Mouse (Mus musculus) myocyte (in vitro differentiated cells): Measurements from ENCODE around the gene Cap1. TPM values are rescaled to one million over a fixed set of nuclear protein-coding genes. Genes with fewer than 3 reads are reported as not detected.

ENCODE experiments used
- H3K27me3 ChIP-seq: one replicate; pipeline ENCODE4 v1.6.1; 2011; ENCODE audit not compliant: control insufficient read depth, insufficient read depth, insufficient read length
- H3K36me3 ChIP-seq: one replicate; pipeline ENCODE4 v1.6.1; 2011; ENCODE audit not compliant: control insufficient read depth, insufficient read depth
- H3K4me2 ChIP-seq: one replicate; pipeline ENCODE4 v1.6.1; 2011; ENCODE audit warnings: low read depth, control low read depth
- H3K4me3 ChIP-seq: one replicate; pipeline ENCODE4 v1.5.1; 2011; ENCODE audit warnings: mild to moderate bottlenecking, control low read depth, moderate library complexity
- H3K79me2 ChIP-seq: one replicate; pipeline ENCODE4 v1.6.1; 2011; ENCODE audit not compliant: control insufficient read depth, insufficient read depth
- H3ac ChIP-seq: one replicate; pipeline ENCODE4 v1.6.1; 2011; ENCODE audit not compliant: control insufficient read depth, insufficient read length
- CEBPB ChIP-seq: IDR thresholded peaks from 2 replicates; pipeline ENCODE4 v1.6.1; 2011; ENCODE audit warnings: mild to moderate bottlenecking, moderate library complexity; ENCODE audit not compliant: poor library complexity, insufficient read depth, severe bottlenecking
- E2F4 ChIP-seq: IDR thresholded peaks from one replicate; pipeline ENCODE4 v1.6.1; 2011; ENCODE audit warnings: mild to moderate bottlenecking, control low read depth, moderate library complexity; ENCODE audit not compliant: insufficient read depth
- MAX ChIP-seq: IDR thresholded peaks from one replicate; pipeline ENCODE4 v1.6.1; 2011; ENCODE audit warnings: low read depth, mild to moderate bottlenecking, control low read depth
- MYOD1 ChIP-seq, 3 experiments: IDR thresholded peaks; one replicate each; pipeline ENCODE4 v1.6.1; 2011; ENCODE audit warnings: control low read depth in 2 of 3, low read depth in 2 of 3, mild to moderate bottlenecking in 2 of 3, moderate library complexity in 1 of 3; ENCODE audit not compliant: insufficient read length in 2 of 3, control insufficient read depth in 1 of 3
- MYOG ChIP-seq, 3 experiments: IDR thresholded peaks; one replicate each; pipeline ENCODE4 v1.6.1; 2011; ENCODE audit warnings: control low read depth in 2 of 3, low read depth in 2 of 3, mild to moderate bottlenecking in 2 of 3; ENCODE audit not compliant: insufficient read length in 2 of 3, control insufficient read depth in 1 of 3, insufficient read depth in 1 of 3
- POLR2A ChIP-seq: IDR thresholded peaks from one replicate; pipeline ENCODE4 v1.6.1; 2011; ENCODE audit warnings: low read depth, mild to moderate bottlenecking, control low read depth, moderate library complexity; ENCODE audit not compliant: insufficient read length
- POLR2AphosphoS2 ChIP-seq: IDR thresholded peaks from one replicate; pipeline ENCODE4 v1.6.1; 2011; ENCODE audit warnings: low read depth, control low read depth; ENCODE audit not compliant: insufficient read length
- REST ChIP-seq: IDR thresholded peaks from one replicate; pipeline ENCODE4 v1.6.1; 2011; ENCODE audit warnings: mild to moderate bottlenecking, control low read depth, moderate library complexity; ENCODE audit not compliant: insufficient read depth, insufficient read length
- SRF ChIP-seq: IDR thresholded peaks from one replicate; pipeline ENCODE4 v1.6.1; 2011; ENCODE audit warnings: low read depth; ENCODE audit not compliant: control insufficient read depth, insufficient read length
- TCF12 ChIP-seq: IDR thresholded peaks from one replicate; pipeline ENCODE4 v1.6.1; 2011; ENCODE audit warnings: mild to moderate bottlenecking, control low read depth; ENCODE audit not compliant: poor library complexity, insufficient read depth, severe bottlenecking
- TCF3 ChIP-seq: IDR thresholded peaks from one replicate; pipeline ENCODE4 v1.6.1; 2011; ENCODE audit warnings: low read depth, control low read depth; ENCODE audit not compliant: insufficient read length
- USF1 ChIP-seq: IDR thresholded peaks from one replicate; pipeline ENCODE4 v1.6.1; 2011; ENCODE audit warnings: low read depth, mild to moderate bottlenecking, control low read depth, moderate library complexity
- polyA plus RNA-seq: library from polyadenylated mRNA; unstranded; fragments of >200 nt; fragmentation: generic; extraction: Trizol; gene quantifications from one replicate; pipeline ENCODE4 v1.2.1, GENCODE M21; 2012; ENCODE audit warnings: missing spikeins

The Cap1 gene
- polyA plus RNA-seq, 1 experiment, result 167 TPM

- Histone ChIP-seq H3ac (no peak overlapping the region), H3K36me3 (no peaks in the 10 kb centered on the region), H3K27me3 (no peaks in the 10 kb centered on the region), H3K79me2 (no peaks in the 10 kb centered on the region), H3K4me2 (no peak overlapping the region), H3K4me3 (no peak overlapping the region)
- TF ChIP-seq POLR2A, result no peak
- TF ChIP-seq TCF12, result no peak
- no peak for TF ChIP-seq REST
- TF ChIP-seq MYOD1 (IDR thresholded peaks at IDR 0.05; ENCODE audit: control insufficient read depth in 1 of 3, insufficient read length in 2 of 3, low read depth in 2 of 3), result no peak
- TF ChIP-seq POLR2AphosphoS2, result no peak
- no peak for TF ChIP-seq E2F4
- no peak for TF ChIP-seq SRF
- no peak for TF ChIP-seq CEBPB
- no peak for TF ChIP-seq USF1
- no peak for TF ChIP-seq MAX
- no peak for TF ChIP-seq MYOG (IDR thresholded peaks at IDR 0.05; ENCODE audit: control insufficient read depth in 1 of 3, insufficient read depth in 1 of 3, insufficient read length in 2 of 3, low read depth in 2 of 3)
- no peak for TF ChIP-seq TCF3
Measured at GRCm38 (mm10) chr4:122930939-122931590, 45.2 kb upstream of the Cap1 start.

DNA sequence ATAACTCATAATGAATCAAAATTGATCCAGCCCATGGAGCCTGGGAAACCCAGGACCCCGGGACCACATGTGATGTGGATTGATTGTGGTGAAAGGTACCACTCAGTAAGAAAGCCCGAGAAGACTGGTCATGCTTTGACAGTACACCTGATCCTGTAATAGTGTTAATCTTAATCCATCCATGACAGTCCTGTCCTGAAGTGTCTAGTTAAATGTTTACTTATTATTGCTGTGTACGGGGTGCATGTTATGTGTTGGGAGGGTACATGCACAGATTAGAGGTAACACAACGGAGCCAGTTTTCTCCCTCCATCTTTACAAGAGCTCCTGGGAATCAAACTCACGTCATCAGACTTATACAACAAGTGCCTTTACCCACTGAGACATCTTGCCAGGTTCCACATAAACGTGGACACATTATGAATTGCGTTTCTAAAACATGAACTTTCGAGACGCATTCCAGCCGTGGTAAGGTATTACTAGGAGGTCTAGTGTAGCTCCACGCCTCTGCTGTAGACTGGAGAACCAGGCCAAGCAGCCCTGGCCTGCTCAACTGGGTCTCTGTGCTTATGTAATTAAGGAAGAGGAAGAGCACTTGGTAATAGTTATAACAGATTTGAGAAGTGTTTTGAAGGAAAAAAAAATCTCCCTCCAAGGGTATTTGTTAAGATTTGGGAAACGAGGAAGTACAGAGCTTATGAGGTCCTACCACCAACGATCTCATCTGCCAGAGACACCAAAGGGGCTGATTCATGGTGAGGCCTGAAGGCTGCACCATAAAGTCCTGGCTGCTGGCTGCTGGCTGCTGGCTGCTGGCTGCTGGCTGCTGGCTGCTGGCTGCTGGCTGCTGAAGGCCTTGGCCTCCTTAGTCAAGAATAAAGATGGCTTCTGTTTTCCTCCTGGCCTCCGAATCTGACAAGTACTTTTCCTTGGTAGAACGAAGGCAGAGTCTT, 37.8 kb upstream of the Cap1 start:
- TF ChIP-seq TCF3, result no peak
- TF ChIP-seq USF1, result no peak
- TF ChIP-seq CEBPB, result no peak
- TF ChIP-seq MYOG (IDR thresholded peaks at IDR 0.05; ENCODE audit: control insufficient read depth in 1 of 3, insufficient read depth in 1 of 3, insufficient read length in 2 of 3, low read depth in 2 of 3), result no peak
- no peak for TF ChIP-seq POLR2A
- TF ChIP-seq SRF, result no peak
- no peak for TF ChIP-seq E2F4
- no peak for TF ChIP-seq MAX
- no peak for TF ChIP-seq REST
- TF ChIP-seq MYOD1 (IDR thresholded peaks at IDR 0.05; ENCODE audit: control insufficient read depth in 1 of 3, insufficient read length in 2 of 3, low read depth in 2 of 3), result no peak
- TF ChIP-seq POLR2AphosphoS2, result no peak
- no peak for TF ChIP-seq TCF12
- Histone ChIP-seq H3K36me3 (no peaks in the 10 kb centered on the region), H3K4me2 (no peak overlapping the region)

GRCm38 (mm10) chr4:122922841-122923240, 37.0 kb upstream of the Cap1 start:
- no peak for TF ChIP-seq SRF
- TF ChIP-seq CEBPB, result no peak
- TF ChIP-seq TCF12, result no peak
- TF ChIP-seq USF1, result no peak
- H3K27me3 ChIP-seq, result no peaks in the 10 kb centered on the region
- H3ac ChIP-seq, result no peak overlapping the region
- no peaks in the 10 kb centered on the region for H3K79me2 ChIP-seq
- H3K4me3 ChIP-seq, result no peak overlapping the region
- no peak overlapping the region for H3K4me2 ChIP-seq
- H3K36me3 ChIP-seq, result no peaks in the 10 kb centered on the region

More for the DNA sequence above, 37.8 kb upstream of the Cap1 start:
- no peak overlapping the region for H3K4me3 ChIP-seq
- no peak overlapping the region for H3ac ChIP-seq
- H3K27me3 ChIP-seq, result no peaks in the 10 kb centered on the region
- H3K79me2 ChIP-seq, result no peaks in the 10 kb centered on the region

- no peaks in the 10 kb centered on the region for H3K36me3 ChIP-seq
- no peak overlapping the region for H3ac ChIP-seq
- no peaks in the 10 kb centered on the region for H3K27me3 ChIP-seq
- H3K4me3 ChIP-seq, result no peak overlapping the region
- no peaks in the 10 kb centered on the region for H3K79me2 ChIP-seq
- no peak for TF ChIP-seq MYOG (IDR thresholded peaks at IDR 0.05; ENCODE audit: control insufficient read depth in 1 of 3, insufficient read depth in 1 of 3, insufficient read length in 2 of 3, low read depth in 2 of 3)
- TF ChIP-seq MYOD1 (IDR thresholded peaks at IDR 0.05; ENCODE audit: control insufficient read depth in 1 of 3, insufficient read length in 2 of 3, low read depth in 2 of 3), result no peak
- no peak for TF ChIP-seq TCF12
- TF ChIP-seq SRF, result no peak
- TF ChIP-seq POLR2A, result no peak
- no peak overlapping the region for H3K4me2 ChIP-seq
Measured at GRCm38 (mm10) chr4:122915985-122916384, 30.1 kb upstream of the Cap1 start.
